Mouse (Mus musculus) MEL (cell line): ENCODE results near the gene Ak6. TPM values are rescaled to one million over a fixed set of nuclear protein-coding genes. Genes with fewer than 3 reads are reported as not detected.

Experiments used
- DNase-seq: peaks from one replicate; pipeline ENCODE4 v3.0.0; 2011; ENCODE audit warnings: low read depth, low spot score
- H3K27ac ChIP-seq: 2 replicates; pipeline ENCODE4 v1.5.1; 2012; ENCODE audit warnings: low read depth, mild to moderate bottlenecking, control low read depth, low read length, moderate library complexity; ENCODE audit not compliant: control insufficient read depth
- H3K27me3 ChIP-seq, 2 experiments: fragments of 150-350 bp in 1 of 2; sonication (generic) in 1 of 2; 2 replicates each; pipeline ENCODE4 v1.6.1; 2012; ENCODE audit warnings: low read length in 2 of 2, mild to moderate bottlenecking in 2 of 2, improper control_type of control experiment in 1 of 2, moderate library complexity in 1 of 2; ENCODE audit not compliant: insufficient read depth in 2 of 2, control insufficient read depth in 1 of 2
- H3K36me3 ChIP-seq, 2 experiments: 2 replicates each; pipeline ENCODE4 v1.6.1; 2012 to 2014; ENCODE audit warnings: low read length in 2 of 2, improper control_type of control experiment in 1 of 2, inconsistent platforms in 1 of 2, mild to moderate bottlenecking in 1 of 2; ENCODE audit not compliant: insufficient read depth in 2 of 2, control insufficient read depth in 1 of 2
- H3K4me1 ChIP-seq, 2 experiments: fragments of 150-350 bp in 1 of 2; sonication (generic) in 1 of 2; 2 replicates each; pipeline ENCODE4 v1.6.1; 2012; ENCODE audit warnings: low read length in 2 of 2, improper control_type of control experiment in 1 of 2, mild to moderate bottlenecking in 1 of 2; ENCODE audit not compliant: insufficient read depth in 2 of 2, control insufficient read depth in 1 of 2
- H3K4me3 ChIP-seq, 2 experiments: fragments of 150-350 bp in 1 of 2; sonication (generic) in 1 of 2; 2 replicates each; pipeline ENCODE4 v1.5.1; 2012; ENCODE audit warnings: low read depth in 2 of 2, low read length in 2 of 2, mild to moderate bottlenecking in 2 of 2, moderate library complexity in 2 of 2, control low read depth in 1 of 2, improper control_type of control experiment in 1 of 2; ENCODE audit not compliant: control insufficient read depth in 1 of 2, insufficient read depth in 1 of 2
- H3K79me2 ChIP-seq: 2 replicates; pipeline ENCODE4 v1.6.1; 2012; ENCODE audit warnings: mild to moderate bottlenecking, low read length, moderate library complexity; ENCODE audit not compliant: control insufficient read depth, poor library complexity, insufficient read depth
- H3K9ac ChIP-seq: 2 replicates; pipeline ENCODE4 v1.6.1; 2012; ENCODE audit warnings: low read depth, mild to moderate bottlenecking, control low read depth, low read length, moderate library complexity; ENCODE audit not compliant: control insufficient read depth, poor library complexity, severe bottlenecking
- H3K9me3 ChIP-seq: fragments of 150-350 bp; sonication (generic); replicated peaks from 2 replicates; pipeline ENCODE4 v1.6.1; 2012; ENCODE audit warnings: mild to moderate bottlenecking, low read length, improper control_type of control experiment, moderate library complexity; ENCODE audit not compliant: insufficient read depth
- BHLHE40 ChIP-seq: IDR thresholded peaks from 2 replicates; pipeline ENCODE4 v1.6.1; 2012; ENCODE audit warnings: low read depth, mild to moderate bottlenecking, inconsistent platforms, low read length, improper control_type of control experiment, borderline replicate concordance
- CHD1 ChIP-seq: IDR thresholded peaks from 2 replicates; pipeline ENCODE4 v1.6.1; 2012; ENCODE audit warnings: low read depth, mild to moderate bottlenecking, inconsistent platforms, low read length, improper control_type of control experiment
- ELF1 ChIP-seq: IDR thresholded peaks from 2 replicates; pipeline ENCODE4 v1.6.1; 2014; ENCODE audit warnings: low read depth, mild to moderate bottlenecking, inconsistent platforms, low read length, improper control_type of control experiment, moderate library complexity
- ETS1 ChIP-seq: IDR thresholded peaks from 2 replicates; pipeline ENCODE4 v1.6.1; 2012; ENCODE audit warnings: low read depth, mild to moderate bottlenecking, inconsistent platforms, low read length, improper control_type of control experiment, moderate library complexity
- GABPA ChIP-seq: IDR thresholded peaks from 2 replicates; pipeline ENCODE4 v1.6.1; 2012; ENCODE audit warnings: low read depth, mild to moderate bottlenecking, inconsistent platforms, low read length, improper control_type of control experiment, moderate library complexity
- HCFC1 ChIP-seq: IDR thresholded peaks from 2 replicates; pipeline ENCODE4 v1.6.1; 2012; ENCODE audit warnings: low read depth, mild to moderate bottlenecking, inconsistent platforms, low read length, improper control_type of control experiment, moderate library complexity
- JUND ChIP-seq: IDR thresholded peaks from 2 replicates; pipeline ENCODE4 v1.6.1; 2011; ENCODE audit warnings: low read depth, mild to moderate bottlenecking, improper control_type of control experiment, low read length
- KAT2A ChIP-seq: conservative IDR thresholded peaks from 2 replicates; pipeline ENCODE4 v1.6.1; 2012; ENCODE audit warnings: low read depth, low read length, improper control_type of control experiment, inconsistent platforms
- MAFK ChIP-seq: IDR thresholded peaks from 2 replicates; pipeline ENCODE4 v1.6.1; 2011; ENCODE audit warnings: low read depth, mild to moderate bottlenecking, low read length, improper control_type of control experiment, borderline replicate concordance
- MAX ChIP-seq: IDR thresholded peaks from 2 replicates; pipeline ENCODE4 v1.6.1; 2011; ENCODE audit warnings: low read length, improper control_type of control experiment
- MAZ ChIP-seq: IDR thresholded peaks from 2 replicates; pipeline ENCODE4 v1.6.1; 2012; ENCODE audit warnings: low read depth, mild to moderate bottlenecking, inconsistent platforms, low read length, improper control_type of control experiment
- MEF2A ChIP-seq: IDR thresholded peaks from 2 replicates; pipeline ENCODE4 v1.6.1; 2014; ENCODE audit warnings: low read depth, mild to moderate bottlenecking, inconsistent platforms, low read length, improper control_type of control experiment; ENCODE audit not compliant: poor library complexity, insufficient replicate concordance, severe bottlenecking; ENCODE audit errors: extremely low read depth
- MXI1 ChIP-seq: IDR thresholded peaks from 2 replicates; pipeline ENCODE4 v1.6.1; 2011; ENCODE audit warnings: mild to moderate bottlenecking, low read depth, low read length, improper control_type of control experiment
- MYB ChIP-seq: IDR thresholded peaks from 2 replicates; pipeline ENCODE4 v1.6.1; 2011; ENCODE audit warnings: mild to moderate bottlenecking, low read depth, low read length, improper control_type of control experiment
- MYC ChIP-seq: IDR thresholded peaks from 2 replicates; pipeline ENCODE4 v1.6.1; 2011; ENCODE audit warnings: low read depth, mild to moderate bottlenecking, low read length, improper control_type of control experiment, moderate library complexity
- NRF1 ChIP-seq: IDR thresholded peaks from 2 replicates; pipeline ENCODE4 v1.6.1; 2014; ENCODE audit warnings: low read depth, mild to moderate bottlenecking, inconsistent platforms, low read length, improper control_type of control experiment, moderate library complexity; ENCODE audit not compliant: poor library complexity, insufficient read depth, severe bottlenecking
- POLR2AphosphoS2 ChIP-seq: IDR thresholded peaks from 2 replicates; pipeline ENCODE4 v1.6.1; 2011; ENCODE audit warnings: low read length, improper control_type of control experiment
- RAD21 ChIP-seq: IDR thresholded peaks from 2 replicates; pipeline ENCODE4 v1.6.1; 2011; ENCODE audit warnings: mild to moderate bottlenecking, low read depth, low read length, improper control_type of control experiment
- RCOR1 ChIP-seq: IDR thresholded peaks from 2 replicates; pipeline ENCODE4 v1.6.1; 2012; ENCODE audit warnings: low read depth, mild to moderate bottlenecking, inconsistent platforms, low read length, improper control_type of control experiment
- TAL1 ChIP-seq: IDR thresholded peaks from 2 replicates; pipeline ENCODE4 v1.6.1; 2012; ENCODE audit warnings: mild to moderate bottlenecking, inconsistent platforms, low read length, moderate library complexity, mixed read lengths
- TCF12 ChIP-seq: IDR thresholded peaks from 2 replicates; pipeline ENCODE4 v1.6.1; 2014; ENCODE audit warnings: low read depth, mild to moderate bottlenecking, inconsistent platforms, low read length, improper control_type of control experiment, moderate library complexity
- UBTF ChIP-seq: IDR thresholded peaks from 2 replicates; pipeline ENCODE4 v1.6.1; 2012; ENCODE audit warnings: low read depth, mild to moderate bottlenecking, inconsistent platforms, low read length, improper control_type of control experiment, moderate library complexity, borderline replicate concordance; ENCODE audit not compliant: insufficient read depth
- ZMIZ1 ChIP-seq: IDR thresholded peaks from 2 replicates; pipeline ENCODE4 v1.6.1; 2012; ENCODE audit warnings: low read depth, mild to moderate bottlenecking, inconsistent platforms, low read length, improper control_type of control experiment, moderate library complexity
- ZNF384 ChIP-seq: IDR thresholded peaks from 2 replicates; pipeline ENCODE4 v1.6.1; 2012; ENCODE audit warnings: low read depth, mild to moderate bottlenecking, inconsistent platforms, low read length, improper control_type of control experiment
- polyA plus RNA-seq, 2 experiments: library from polyadenylated mRNA; stranded (reverse) in 1 of 2; unstranded in 1 of 2; fragments of >175 nt in 1 of 2; fragments of >200 nt in 1 of 2; gene quantifications; 2 replicates each; pipeline versions ENCODE4 v1.2.1 to v1.2.4; 2012; ENCODE audit warnings: low replicate concordance in 2 of 2, low read depth in 1 of 2; ENCODE audit not compliant: insufficient read length in 2 of 2, insufficient read depth in 1 of 2, missing spikeins in 1 of 2
- total RNA-seq: library from RNA; depleted of rRNA; stranded (reverse); fragments of 300-350 nt; gene quantifications from 2 replicates; pipeline ENCODE4 v1.2.3, GENCODE M21; 2012

Gene Ak6
- total and polyA plus RNA-seq, 3 experiments: 199 to 234 (median 216) TPM

DNA sequence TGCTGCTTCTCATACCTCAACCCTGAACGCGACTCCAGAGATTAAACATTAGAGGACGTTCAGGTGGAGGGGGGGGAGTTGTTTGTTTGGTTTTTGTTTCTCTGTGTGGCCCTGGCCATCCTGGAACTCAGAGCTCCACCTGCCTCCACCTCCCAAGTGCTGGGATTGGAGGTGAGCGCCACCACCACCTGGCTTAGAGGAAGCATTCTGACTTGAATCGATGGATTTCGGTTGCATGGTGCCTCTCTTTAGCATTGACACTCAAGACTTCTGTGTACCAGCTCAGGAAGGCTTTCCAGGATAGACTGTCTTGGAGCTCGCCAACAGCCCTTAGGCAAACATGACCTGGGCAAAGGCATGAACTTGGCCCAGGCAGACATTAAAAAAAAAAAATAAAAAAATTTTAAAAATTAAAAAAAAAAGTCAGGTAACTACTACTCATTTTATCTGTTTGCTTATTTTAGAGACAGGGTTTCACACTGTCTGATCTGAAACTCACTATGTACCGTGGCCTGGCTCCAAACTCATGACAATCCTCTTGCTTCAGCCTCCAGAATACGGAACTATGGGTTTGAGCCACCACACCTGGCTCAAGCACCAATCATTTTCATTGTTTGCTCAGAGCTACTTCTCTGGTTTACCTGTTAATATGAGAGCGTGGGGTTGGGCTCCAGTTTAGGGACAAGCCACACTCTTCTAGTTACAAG is 47.6 kb upstream of the Ak6 start:
- Histone ChIP-seq H3K27ac (no peak overlapping the region), H3K36me3 (no peaks in the 10 kb centered on the region), H3K4me3 (no peak overlapping the region), H3K9ac (no peak overlapping the region), H3K27me3 (no peaks in the 10 kb centered on the region), H3K4me1 (no peaks in the 10 kb centered on the region), H3K79me2 (no peaks in the 10 kb centered on the region), H3K9me3 (no peaks in the 10 kb centered on the region)
- TF ChIP-seq TAL1 (no peak), CHD1 (no peak), UBTF (no peak), MEF2A (no peak), MAFK (no peak), ZNF384 (no peak), MXI1 (no peak), KAT2A (no peak), ELF1 (no peak), JUND (no peak), NRF1 (no peak), MYC (no peak)
- no peak for DNase-seq

DNA sequence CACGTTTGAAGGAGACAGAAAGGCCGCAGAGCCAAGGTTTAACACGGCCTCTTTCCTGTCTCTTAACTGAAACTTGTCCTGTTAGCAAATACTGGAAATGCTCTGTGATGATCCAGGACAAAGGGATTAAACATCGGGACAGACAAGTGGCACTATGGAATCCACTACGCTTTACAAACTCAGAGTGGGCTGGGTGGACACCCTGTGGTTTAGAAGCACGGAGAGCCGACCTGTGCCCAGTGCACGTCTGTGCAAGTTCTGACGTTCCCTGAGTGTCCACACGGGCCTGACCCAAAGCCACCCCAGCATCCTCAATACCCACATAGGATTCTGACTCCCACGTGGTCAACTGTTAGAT is 47.1 kb upstream of the Ak6 start:
- Histone ChIP-seq H3K27me3 (no peaks in the 10 kb centered on the region), H3K4me3 (no peak overlapping the region), H3K36me3 (no peaks in the 10 kb centered on the region), H3K9ac (no peak overlapping the region), H3K27ac (no peak overlapping the region), H3K79me2 (no peaks in the 10 kb centered on the region), H3K9me3 (no peaks in the 10 kb centered on the region), H3K4me1 (no peaks in the 10 kb centered on the region)
- DNase-seq: no peak
- no peak for TF ChIP-seq MYC
- no peak for TF ChIP-seq HCFC1
- no peak for TF ChIP-seq RAD21
- no peak for TF ChIP-seq BHLHE40
- TF ChIP-seq RCOR1: no peak
- no peak for TF ChIP-seq NRF1
- TF ChIP-seq GABPA: no peak
- no peak for TF ChIP-seq POLR2AphosphoS2
- no peak for TF ChIP-seq MAFK
- no peak for TF ChIP-seq ETS1
- TF ChIP-seq MAZ: no peak
- TF ChIP-seq TCF12: no peak
- no peak for TF ChIP-seq MEF2A
- TF ChIP-seq CHD1: no peak
- TF ChIP-seq MAX: no peak
- TF ChIP-seq MYB: no peak
- TF ChIP-seq TAL1: no peak
- no peak for TF ChIP-seq ZMIZ1
